Mouse (Mus musculus): Measurements from ENCODE around the gene Ctla4. TPM values are rescaled to one million over a fixed set of nuclear protein-coding genes. Genes with fewer than 3 reads are reported as not detected.

The Ctla4 gene
- polyA plus RNA-seq, 1 experiment from 2014 or later, result not detected

GRCm38 (mm10) chr1:60852075-60852769 is 34.6 kb upstream of the Ctla4 start:
- 0 out of 4 replicates have a peak overlapping the region, but pooled peaks of 1 of the 2 experiments have one; percentile 24 for H3K27ac ChIP-seq (replicated peaks in 1 of 2; ENCODE audit: control insufficient read depth in 1 of 2, insufficient read depth in 1 of 2, low read depth in 2 of 2, low read length in 2 of 2)
- 43% methylated on average over 10 of the region's 10 CpGs for WGBS

GRCm38 (mm10) chr1:60852770-60853147 is 34.0 kb upstream of the Ctla4 start:
- Histone ChIP-seq H3K27ac (replicated peaks in 1 of 2; ENCODE audit: control insufficient read depth in 1 of 2, insufficient read depth in 1 of 2, low read depth in 2 of 2, low read length in 2 of 2) (no peak overlapping the region), H3K9me3 (ENCODE audit: control insufficient read depth, low read length) (no peaks in the 10 kb centered on the region), H3K4me3 (ENCODE audit: control insufficient read depth in 1 of 2, insufficient read depth in 1 of 2, low read depth in 1 of 2, low read length in 2 of 2) (no peak overlapping the region), H3K4me1 (ENCODE audit: control insufficient read depth in 2 of 2, insufficient read depth in 2 of 2, low read length in 2 of 2) (peaks cover 19 to 42% of the 10 kb centered on the region in 2 experiments), H3K27me3 (ENCODE audit: control insufficient read depth, insufficient read depth, low read length) (no peaks in the 10 kb centered on the region), H3K4me2 (ENCODE audit: low read length) (no peak overlapping the region), H3K36me3 (ENCODE audit: control insufficient read depth, insufficient read depth, low read length) (no peaks in the 10 kb centered on the region), H3K9ac (ENCODE audit: low read length) (no peak overlapping the region)
- 73% methylated on average over 6 of the region's 6 CpGs for WGBS
- no peak for ATAC-seq (ENCODE audit: insufficient number of reproducible peaks, insufficient read depth, low FRiP score, low read depth)

More at GRCm38 (mm10) chr1:60852075-60852769, 34.6 kb upstream of the Ctla4 start:
- no peak overlapping the region for H3K4me2 ChIP-seq (ENCODE audit: low read length)
- H3K9ac ChIP-seq (ENCODE audit: low read length), result no peak overlapping the region
- no peaks in the 10 kb centered on the region for H3K36me3 ChIP-seq (ENCODE audit: control insufficient read depth, insufficient read depth, low read length)
- no peak overlapping the region for H3K4me3 ChIP-seq (ENCODE audit: control insufficient read depth in 1 of 2, insufficient read depth in 1 of 2, low read depth in 1 of 2, low read length in 2 of 2)
- no peak for ATAC-seq (ENCODE audit: insufficient number of reproducible peaks, insufficient read depth, low FRiP score, low read depth)
- H3K27me3 ChIP-seq (ENCODE audit: control insufficient read depth, insufficient read depth, low read length), result no peaks in the 10 kb centered on the region
- peaks cover 16 to 38% of the 10 kb centered on the region in 2 experiments for H3K4me1 ChIP-seq (ENCODE audit: control insufficient read depth in 2 of 2, insufficient read depth in 2 of 2, low read length in 2 of 2)
- H3K9me3 ChIP-seq (ENCODE audit: control insufficient read depth, low read length), result no peaks in the 10 kb centered on the region

- no peak overlapping the region for H3K4me3 ChIP-seq (ENCODE audit: control insufficient read depth in 1 of 2, insufficient read depth in 1 of 2, low read depth in 1 of 2, low read length in 2 of 2)
- WGBS, result 41% methylated on average over 7 of the region's 7 CpGs
- H3K9me3 ChIP-seq (ENCODE audit: control insufficient read depth, low read length), result no peaks in the 10 kb centered on the region
- ATAC-seq (ENCODE audit: insufficient number of reproducible peaks, insufficient read depth, low FRiP score, low read depth), result no peak
- H3K27me3 ChIP-seq (ENCODE audit: control insufficient read depth, insufficient read depth, low read length), result no peaks in the 10 kb centered on the region
- H3K27ac ChIP-seq (replicated peaks in 1 of 2; ENCODE audit: control insufficient read depth in 1 of 2, insufficient read depth in 1 of 2, low read depth in 2 of 2, low read length in 2 of 2), result no peak overlapping the region
- H3K36me3 ChIP-seq (ENCODE audit: control insufficient read depth, insufficient read depth, low read length), result no peaks in the 10 kb centered on the region
- H3K4me1 ChIP-seq (ENCODE audit: control insufficient read depth in 2 of 2, insufficient read depth in 2 of 2, low read length in 2 of 2), result peaks cover 19 to 43% of the 10 kb centered on the region in 2 experiments
- no peak overlapping the region for H3K4me2 ChIP-seq (ENCODE audit: low read length)
- no peak overlapping the region for H3K9ac ChIP-seq (ENCODE audit: low read length)
Measured at GRCm38 (mm10) chr1:60853330-60853956, 33.4 kb upstream of the Ctla4 start.

GRCm38 (mm10) chr1:60853991-60854390 is 32.8 kb upstream of the Ctla4 start:
- H3K27me3 ChIP-seq (ENCODE audit: control insufficient read depth, insufficient read depth, low read length), result no peaks in the 10 kb centered on the region
- H3K9ac ChIP-seq (ENCODE audit: low read length), result no peak overlapping the region
- H3K36me3 ChIP-seq (ENCODE audit: control insufficient read depth, insufficient read depth, low read length), result no peaks in the 10 kb centered on the region
- H3K4me2 ChIP-seq (ENCODE audit: low read length), result no peak overlapping the region
- peaks cover 19 to 45% of the 10 kb centered on the region in 2 experiments for H3K4me1 ChIP-seq (ENCODE audit: control insufficient read depth in 2 of 2, insufficient read depth in 2 of 2, low read length in 2 of 2)
- no peak overlapping the region for H3K4me3 ChIP-seq (ENCODE audit: control insufficient read depth in 1 of 2, insufficient read depth in 1 of 2, low read depth in 1 of 2, low read length in 2 of 2)
- H3K27ac ChIP-seq (replicated peaks in 1 of 2; ENCODE audit: control insufficient read depth in 1 of 2, insufficient read depth in 1 of 2, low read depth in 2 of 2, low read length in 2 of 2), result no peak overlapping the region
- no peak for ATAC-seq (ENCODE audit: insufficient number of reproducible peaks, insufficient read depth, low FRiP score, low read depth)
- WGBS, result 78% methylated on average over 5 of the region's 5 CpGs
- no peaks in the 10 kb centered on the region for H3K9me3 ChIP-seq (ENCODE audit: control insufficient read depth, low read length)

- no peak for ATAC-seq (ENCODE audit: insufficient number of reproducible peaks, insufficient read depth, low FRiP score, low read depth)
- WGBS, result 68% methylated on average over 12 of the region's 12 CpGs
- Histone ChIP-seq H3K9ac (ENCODE audit: low read length) (no peak overlapping the region), H3K4me1 (ENCODE audit: control insufficient read depth in 2 of 2, insufficient read depth in 2 of 2, low read length in 2 of 2) (peaks cover 21 to 45% of the 10 kb centered on the region in 2 experiments), H3K27me3 (ENCODE audit: control insufficient read depth, insufficient read depth, low read length) (no peaks in the 10 kb centered on the region), H3K4me3 (ENCODE audit: control insufficient read depth in 1 of 2, insufficient read depth in 1 of 2, low read depth in 1 of 2, low read length in 2 of 2) (no peak overlapping the region), H3K36me3 (ENCODE audit: control insufficient read depth, insufficient read depth, low read length) (no peaks in the 10 kb centered on the region), H3K4me2 (ENCODE audit: low read length) (no peak overlapping the region), H3K27ac (replicated peaks in 1 of 2; ENCODE audit: control insufficient read depth in 1 of 2, insufficient read depth in 1 of 2, low read depth in 2 of 2, low read length in 2 of 2) (0 out of 4 replicates have a peak overlapping the region, but pooled peaks of 1 of the 2 experiments have one; percentile 4), H3K9me3 (ENCODE audit: control insufficient read depth, low read length) (no peaks in the 10 kb centered on the region)
Measured at GRCm38 (mm10) chr1:60857351-60858220, 29.2 kb upstream of the Ctla4 start.

GRCm38 (mm10) chr1:60859159-60859558 is 27.6 kb upstream of the Ctla4 start:
- 21% methylated on average over 3 of the region's 3 CpGs for WGBS
- Histone ChIP-seq H3K4me3 (ENCODE audit: control insufficient read depth in 1 of 2, insufficient read depth in 1 of 2, low read depth in 1 of 2, low read length in 2 of 2) (no peak overlapping the region), H3K27ac (replicated peaks in 1 of 2; ENCODE audit: control insufficient read depth in 1 of 2, insufficient read depth in 1 of 2, low read depth in 2 of 2, low read length in 2 of 2) (peak overlapping the region; percentile 5 to 39; a peak in 1 of 4 replicates), H3K9ac (ENCODE audit: low read length) (no peak overlapping the region), H3K9me3 (ENCODE audit: control insufficient read depth, low read length) (no peaks in the 10 kb centered on the region), H3K4me1 (ENCODE audit: control insufficient read depth in 2 of 2, insufficient read depth in 2 of 2, low read length in 2 of 2) (peaks cover 20 to 32% of the 10 kb centered on the region in 2 experiments), H3K4me2 (ENCODE audit: low read length) (no peak overlapping the region), H3K36me3 (ENCODE audit: control insufficient read depth, insufficient read depth, low read length) (no peaks in the 10 kb centered on the region), H3K27me3 (ENCODE audit: control insufficient read depth, insufficient read depth, low read length) (no peaks in the 10 kb centered on the region)
- no peak for ATAC-seq (ENCODE audit: insufficient number of reproducible peaks, insufficient read depth, low FRiP score, low read depth)

- no peaks in the 10 kb centered on the region for H3K36me3 ChIP-seq (ENCODE audit: control insufficient read depth, insufficient read depth, low read length)
- no peak overlapping the region for H3K4me3 ChIP-seq (ENCODE audit: control insufficient read depth in 1 of 2, insufficient read depth in 1 of 2, low read depth in 1 of 2, low read length in 2 of 2)
- WGBS, result 36% methylated on average over 3 of the region's 3 CpGs
- H3K4me2 ChIP-seq (ENCODE audit: low read length), result no peak overlapping the region
- no peak overlapping the region for H3K9ac ChIP-seq (ENCODE audit: low read length)
- no peaks in the 10 kb centered on the region for H3K9me3 ChIP-seq (ENCODE audit: control insufficient read depth, low read length)
- no peak for ATAC-seq (ENCODE audit: insufficient number of reproducible peaks, insufficient read depth, low FRiP score, low read depth)
- no peaks in the 10 kb centered on the region for H3K27me3 ChIP-seq (ENCODE audit: control insufficient read depth, insufficient read depth, low read length)
- 0 out of 4 replicates have a peak overlapping the region, but pooled peaks of 1 of the 2 experiments have one; percentile 39 for H3K27ac ChIP-seq (replicated peaks in 1 of 2; ENCODE audit: control insufficient read depth in 1 of 2, insufficient read depth in 1 of 2, low read depth in 2 of 2, low read length in 2 of 2)
- H3K4me1 ChIP-seq (ENCODE audit: control insufficient read depth in 2 of 2, insufficient read depth in 2 of 2, low read length in 2 of 2), result peaks cover 20 to 32% of the 10 kb centered on the region in 2 experiments
Measured at GRCm38 (mm10) chr1:60859842-60860241, 27.0 kb upstream of the Ctla4 start.
